Mouse (Mus musculus): ENCODE measurements around the gene Rasl10b.

DNA sequence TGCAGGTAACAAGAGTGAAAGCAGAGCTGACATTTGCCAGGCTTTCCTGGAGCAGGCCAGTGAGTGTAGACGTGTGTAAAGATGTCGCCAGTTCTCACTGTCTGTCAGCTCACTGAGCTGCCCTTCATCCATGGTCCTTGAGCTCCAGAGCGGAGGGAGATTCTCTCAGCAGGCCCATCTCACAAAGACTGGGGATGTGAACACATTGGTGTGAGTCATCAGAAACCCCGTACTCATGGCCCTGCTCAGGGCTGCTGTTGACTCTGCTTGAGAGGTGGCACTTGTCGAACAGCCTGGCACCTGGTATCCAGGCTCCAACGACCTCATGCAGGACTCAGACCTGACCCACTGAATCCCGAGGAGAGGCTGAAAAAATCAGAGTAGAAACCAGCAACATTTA, 5.2 kb upstream of the Rasl10b start:
- TF ChIP-seq CTCF (IDR thresholded peaks at IDR 0.05; ENCODE audit: borderline replicate concordance, insufficient read depth, low read length) (no peak), POLR2A (IDR thresholded peaks at IDR 0.05; ENCODE audit: low read depth, low read length) (no peak)
